Mouse (Mus musculus) frontal cortex, postnatal 25 days (tissue): Measurements from ENCODE around the gene Btk.
"Not testable (repeated sequence)": the region's sequence is repeated elsewhere in the genome, so short reads cannot be mapped to it uniquely, and the experiment has no call there.

Experiments used
- DNase-seq, 2 experiments: peaks; one replicate each; pipeline ENCODE4 v3.0.0; 2022; ENCODE audit warnings: low spot score in 2 of 2

The Btk gene

DNA sequence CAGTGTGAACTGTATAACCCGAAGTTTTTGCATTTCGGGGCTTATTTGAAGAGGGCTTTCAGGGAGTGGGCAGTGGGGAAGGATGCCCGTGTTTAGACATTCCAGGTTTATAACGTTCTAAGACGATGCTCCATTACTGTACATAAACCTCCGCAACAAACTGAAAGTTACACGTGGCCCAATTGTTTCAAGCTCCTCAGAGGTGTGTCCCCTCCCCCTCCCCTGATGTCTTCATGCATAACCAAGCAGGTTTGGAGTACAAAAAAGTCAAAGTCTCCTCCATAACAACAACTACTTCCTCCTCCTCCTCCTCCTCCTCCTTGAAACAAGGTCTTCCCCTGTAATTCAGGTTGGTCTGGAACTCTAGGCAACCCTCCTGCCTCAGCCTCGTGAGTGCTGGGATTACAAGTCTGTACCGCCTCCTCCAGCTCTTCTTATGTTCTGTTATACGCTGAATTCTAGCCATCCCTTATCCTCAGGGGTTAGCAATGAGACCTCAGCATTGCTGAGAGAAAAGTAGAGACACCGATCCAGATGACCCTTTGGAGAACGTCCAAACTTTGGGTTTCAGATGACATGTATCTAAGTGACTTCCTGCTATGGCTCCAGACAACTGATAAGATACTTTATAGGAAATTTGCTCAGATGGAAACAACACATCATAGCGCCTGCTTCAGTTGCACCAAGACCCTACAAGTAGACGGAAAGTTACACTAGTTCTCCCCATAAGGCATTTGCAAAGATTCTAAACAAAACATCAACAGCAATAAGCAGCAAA lies 2.7 kb downstream of the Btk start:
- DNase-seq: no peak

- no peak for DNase-seq
Measured at GRCm38 (mm10) chrX:134577896-134578295, 5.5 kb downstream of the Btk start.

DNA sequence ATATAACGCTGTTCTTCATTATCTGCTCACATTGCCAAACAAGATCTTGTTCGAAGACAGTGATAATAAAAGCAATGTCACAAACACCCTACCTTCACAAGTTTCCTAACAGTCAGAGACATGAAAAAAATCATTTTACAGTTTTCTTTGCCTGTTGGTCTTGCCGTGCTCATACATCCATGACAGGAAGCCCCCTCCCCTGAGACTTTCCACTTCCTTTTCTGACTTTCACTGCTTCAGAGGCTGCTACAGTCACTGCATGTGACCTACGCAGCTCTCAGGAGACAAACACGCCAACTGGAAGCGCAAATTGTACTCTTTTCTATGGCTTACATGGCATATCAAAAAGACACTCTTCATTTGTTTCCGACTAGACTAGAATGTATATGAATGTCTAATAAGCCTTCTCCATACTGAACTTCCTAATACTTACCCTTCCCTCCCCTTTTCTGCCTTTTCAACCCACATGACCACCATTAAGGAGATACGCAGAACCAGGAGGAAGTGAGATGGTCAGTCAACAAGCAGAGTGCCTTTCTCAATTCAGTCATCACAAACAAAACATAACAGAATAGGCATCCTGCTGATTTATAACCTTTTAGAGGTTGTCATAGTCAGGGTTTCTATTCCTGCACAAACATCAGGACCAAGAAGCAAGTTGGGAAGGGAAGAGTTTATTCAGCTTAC lies 16.7 kb downstream of the Btk start:
- no peak for DNase-seq

GRCm38 (mm10) chrX:134564326-134564725 lies 19.0 kb downstream of the Btk start:
- no peak for DNase-seq

DNA sequence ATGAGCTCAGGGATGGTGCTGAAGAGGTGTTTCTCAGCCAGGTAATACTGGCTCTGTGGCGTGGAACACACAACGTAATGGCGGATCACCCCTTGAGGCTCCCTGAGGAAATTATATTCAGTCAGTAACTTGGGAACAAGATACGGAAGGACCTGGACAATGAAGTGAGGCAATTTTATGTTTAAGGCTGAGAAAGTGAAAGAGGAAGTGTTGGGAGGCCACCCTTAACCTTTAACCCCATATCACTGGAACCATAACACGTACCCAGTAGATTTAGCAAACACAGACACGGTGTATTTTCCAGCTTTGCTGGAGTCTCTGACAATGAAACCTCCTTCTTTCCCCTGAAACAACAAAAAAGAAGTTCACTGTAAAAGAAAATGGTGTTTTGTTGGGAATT lies 28.9 kb downstream of the Btk start:
- DNase-seq: no peak

GRCm38 (mm10) chrX:134553326-134553725 lies 30.0 kb downstream of the Btk start:
- DNase-seq: no peak

DNA sequence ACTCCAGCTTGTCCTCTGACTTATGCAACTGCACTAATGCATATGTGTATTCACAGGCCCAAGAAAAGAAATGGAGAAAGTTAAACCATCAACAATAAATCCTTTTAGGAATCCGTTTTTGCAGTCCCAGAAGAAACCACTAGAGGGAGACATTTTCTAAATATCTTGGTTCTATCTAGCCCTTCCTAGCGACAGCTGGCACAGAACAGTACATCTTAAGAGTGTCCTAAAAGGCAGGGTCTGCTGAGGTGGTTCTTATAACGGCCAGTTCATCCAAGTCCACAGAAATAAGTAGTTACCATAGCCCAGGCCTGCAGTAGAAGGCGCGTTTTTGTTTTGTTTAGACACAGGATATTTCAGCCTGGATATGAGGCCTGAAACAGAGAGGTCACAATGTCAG lies 32.5 kb downstream of the Btk start:
- peak in 1 of 2 experiments; percentile 6 for DNase-seq

GRCm38 (mm10) chrX:134547330-134547729 lies 36.0 kb downstream of the Btk start:
- no peak for DNase-seq

- DNase-seq: no peak
Measured at GRCm38 (mm10) chrX:134541955-134542308, 41.4 kb downstream of the Btk start.

GRCm38 (mm10) chrX:134541145-134541954 lies 42.0 kb downstream of the Btk start, which contains the start of gene Timm8a1:
Timm8a1 (minus strand) TSS chrX:134541865.
- peak in 1 of 2 experiments; percentile 13 for DNase-seq

- no peak for DNase-seq
Measured at GRCm38 (mm10) chrX:134540414-134541135, 42.8 kb downstream of the Btk start.

GRCm38 (mm10) chrX:134539795-134540194 lies 43.6 kb downstream of the Btk start:
- not testable (repeated sequence) for DNase-seq

GRCm38 (mm10) chrX:134533346-134533745 lies 50.0 kb downstream of the Btk start:
- no peak for DNase-seq

- no peak for DNase-seq
Measured at GRCm38 (mm10) chrX:134525260-134525659, 58.1 kb downstream of the Btk start.

DNA sequence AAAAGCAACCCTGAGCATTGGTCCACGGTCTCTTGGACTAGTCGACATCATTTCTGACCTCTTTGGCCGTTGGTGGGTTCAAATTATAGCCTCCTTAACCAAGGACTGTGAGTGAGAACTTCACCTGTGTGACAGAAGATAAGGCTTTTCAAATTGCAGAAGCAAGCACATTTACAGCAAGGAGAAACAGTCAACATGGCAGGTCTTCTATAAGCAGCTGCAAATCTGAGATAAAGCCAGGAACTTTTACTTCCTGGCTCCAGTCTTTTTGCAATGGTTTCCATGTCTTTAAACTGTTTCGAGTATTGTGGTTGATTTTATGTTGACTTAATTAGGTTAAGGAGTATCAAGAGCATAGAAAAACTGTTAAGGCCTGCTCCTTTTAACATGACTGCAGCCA lies 59.6 kb downstream of the Btk start:
- no peak for DNase-seq

- DNase-seq: no peak
Measured at GRCm38 (mm10) chrX:134509473-134509872, 73.9 kb downstream of the Btk start.

DNA sequence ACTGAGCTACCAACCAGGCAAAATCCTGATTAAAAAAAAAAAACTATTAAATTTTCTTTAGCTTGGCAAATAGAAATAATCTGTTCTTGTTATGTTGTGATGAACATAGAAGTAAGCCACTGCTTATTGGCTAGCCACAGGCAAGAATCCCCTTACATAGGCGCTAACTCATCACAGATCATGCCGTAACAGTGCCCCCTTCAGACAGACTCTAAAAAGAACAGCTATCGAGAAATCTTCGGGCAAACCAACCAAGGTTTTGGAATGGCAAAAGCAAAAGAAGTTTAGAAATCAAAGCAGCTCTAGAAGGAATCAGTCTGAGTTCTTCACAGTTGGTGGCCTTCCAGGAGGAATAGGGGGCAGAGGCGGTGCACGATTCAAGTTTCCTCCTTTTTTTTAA lies 75.4 kb downstream of the Btk start:
- no peak for DNase-seq

DNA sequence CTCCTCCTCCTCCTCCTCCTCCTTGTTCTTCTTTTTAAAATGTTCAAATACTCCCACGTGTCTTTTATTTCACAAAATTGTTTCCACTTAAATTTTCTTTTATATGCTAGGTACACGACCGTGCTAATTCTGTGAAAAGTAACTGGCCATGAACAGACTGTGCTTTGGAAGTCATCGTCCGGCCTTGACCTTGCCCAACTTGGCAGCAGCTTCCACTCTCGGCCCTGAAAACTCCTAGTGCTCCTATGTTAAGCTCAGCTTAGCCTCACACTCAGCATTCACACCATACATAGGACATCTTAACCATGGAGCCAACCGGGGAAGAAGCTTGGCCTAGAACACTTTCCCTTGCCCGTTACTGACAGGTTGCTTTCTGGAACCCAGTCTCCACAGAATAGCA lies 82.7 kb downstream of the Btk start:
- no peak for DNase-seq
